Mouse (Mus musculus): ENCODE results near the gene Rex1bd.

The Rex1bd gene

GRCm38 (mm10) chr8:70465701-70466100 lies 40.9 kb downstream of the Rex1bd start:
- in situ Hi-C loops (cut with MboI; ENCODE audit: low pct_unique_long_range_greater_than_20kb in 1 of 2, low sequenced_read_pairs in 2 of 2, unreplicated experiment in 1 of 2), result no loop called here

GRCm38 (mm10) chr8:70464162-70464561 lies 42.4 kb downstream of the Rex1bd start:
- in situ Hi-C loops (cut with MboI; ENCODE audit: low pct_unique_long_range_greater_than_20kb in 1 of 2, low sequenced_read_pairs in 2 of 2, unreplicated experiment in 1 of 2), result no loop called here

- in situ Hi-C loops (cut with MboI; ENCODE audit: low pct_unique_long_range_greater_than_20kb in 1 of 2, low sequenced_read_pairs in 2 of 2, unreplicated experiment in 1 of 2), result no loop called here
Observed at GRCm38 (mm10) chr8:70463306-70463705, 43.2 kb downstream of the Rex1bd start.

- in situ Hi-C loops (cut with MboI; ENCODE audit: low pct_unique_long_range_greater_than_20kb in 1 of 2, low sequenced_read_pairs in 2 of 2, unreplicated experiment in 1 of 2), result no loop called here
Observed at GRCm38 (mm10) chr8:70462516-70462813, 44.1 kb downstream of the Rex1bd start.

DNA sequence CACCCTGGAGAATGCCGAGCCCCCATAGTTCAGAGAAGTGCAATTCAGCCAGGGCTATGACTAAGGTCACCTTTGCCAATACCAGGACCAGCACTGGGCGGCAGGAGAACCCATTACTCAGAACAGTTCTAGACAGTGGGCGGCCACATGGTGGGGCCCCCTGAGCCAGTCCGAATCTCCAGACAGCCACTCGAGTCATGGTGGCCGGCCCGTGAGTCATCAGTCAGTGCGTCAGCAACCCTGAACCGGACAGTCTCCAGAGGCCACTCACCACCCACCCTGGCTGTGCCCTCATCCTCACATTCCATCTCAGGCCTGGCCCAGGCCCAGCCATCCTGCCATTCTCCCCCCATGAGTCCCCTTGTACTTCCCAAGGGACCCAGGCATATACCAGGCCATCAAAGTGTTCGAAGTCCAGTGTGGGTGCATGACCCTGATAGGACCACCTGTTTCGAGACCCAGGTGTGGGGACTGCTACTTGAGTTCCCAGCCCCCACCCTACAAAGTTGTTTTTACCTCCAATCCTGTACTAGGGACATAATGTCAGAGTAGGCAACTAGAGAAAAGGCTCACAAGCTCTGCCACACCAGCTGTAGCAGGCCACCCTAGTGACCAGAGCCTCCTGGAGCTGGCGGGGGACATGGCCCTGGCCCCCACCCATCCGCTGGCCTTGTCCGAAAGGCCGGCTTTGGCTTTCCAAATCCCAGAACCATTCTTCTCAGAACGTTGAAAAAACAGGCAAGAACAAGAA lies 44.6 kb downstream of the Rex1bd start:
- in situ Hi-C loops (cut with MboI; ENCODE audit: low pct_unique_long_range_greater_than_20kb in 1 of 2, low sequenced_read_pairs in 2 of 2, unreplicated experiment in 1 of 2), result no loop called here

DNA sequence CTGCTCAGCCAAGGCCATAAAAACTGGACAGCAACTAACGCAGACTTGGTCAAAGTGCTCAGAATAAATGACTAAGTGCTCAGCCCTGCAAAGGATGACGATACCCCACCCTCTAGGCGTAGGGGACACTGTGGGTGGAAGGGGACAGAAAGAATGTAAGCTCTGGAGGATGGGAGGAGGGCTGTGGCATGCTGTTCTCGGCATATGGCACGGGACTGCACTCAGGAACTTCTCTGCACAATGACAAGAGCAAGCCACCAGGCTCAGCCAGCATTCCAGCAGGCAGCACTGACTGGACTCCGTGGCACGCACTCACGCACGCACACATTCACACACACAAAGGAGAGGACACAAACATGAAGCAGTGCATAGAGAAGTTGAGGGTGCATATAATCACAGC lies 45.9 kb downstream of the Rex1bd start:
- in situ Hi-C loops (cut with MboI; ENCODE audit: low pct_unique_long_range_greater_than_20kb in 1 of 2, low sequenced_read_pairs in 2 of 2, unreplicated experiment in 1 of 2), result no loop called here

- in situ Hi-C loops (cut with MboI; ENCODE audit: low pct_unique_long_range_greater_than_20kb in 1 of 2, low sequenced_read_pairs in 2 of 2, unreplicated experiment in 1 of 2), result no loop called here
Observed at GRCm38 (mm10) chr8:70460199-70460598, 46.4 kb downstream of the Rex1bd start.

- in situ Hi-C loops (cut with MboI; ENCODE audit: low pct_unique_long_range_greater_than_20kb in 1 of 2, low sequenced_read_pairs in 2 of 2, unreplicated experiment in 1 of 2), result no loop called here
Observed at GRCm38 (mm10) chr8:70459636-70460035, 46.9 kb downstream of the Rex1bd start.

- in situ Hi-C loops (cut with MboI; ENCODE audit: low pct_unique_long_range_greater_than_20kb in 1 of 2, low sequenced_read_pairs in 2 of 2, unreplicated experiment in 1 of 2), result no loop called here
Observed at GRCm38 (mm10) chr8:70458462-70458861, 48.1 kb downstream of the Rex1bd start.

GRCm38 (mm10) chr8:70457882-70458281 lies 48.7 kb downstream of the Rex1bd start:
- in situ Hi-C loops (cut with MboI; ENCODE audit: low pct_unique_long_range_greater_than_20kb in 1 of 2, low sequenced_read_pairs in 2 of 2, unreplicated experiment in 1 of 2), result no loop called here

GRCm38 (mm10) chr8:70456996-70457395 lies 49.6 kb downstream of the Rex1bd start:
- in situ Hi-C loops (cut with MboI; ENCODE audit: low pct_unique_long_range_greater_than_20kb in 1 of 2, low sequenced_read_pairs in 2 of 2, unreplicated experiment in 1 of 2), result no loop called here

All from mouse embryonic stem cell (cell line).